Mouse (Mus musculus) ES-Bruce4 (cell line): ENCODE data around the gene Kit. TPM values are rescaled to one million over a fixed set of nuclear protein-coding genes. Genes with fewer than 3 reads are reported as not detected.

Experiments used
- H3K27ac ChIP-seq: 2 replicates; pipeline ENCODE4 v1.5.1; 2012; ENCODE audit warnings: low read length, inconsistent platforms; ENCODE audit not compliant: insufficient read depth
- H3K27me3 ChIP-seq: 2 replicates; pipeline ENCODE4 v1.6.1; 2012; ENCODE audit warnings: mild to moderate bottlenecking, low read length, inconsistent platforms; ENCODE audit not compliant: control insufficient read depth, poor library complexity, insufficient read depth, severe bottlenecking
- H3K36me3 ChIP-seq: 2 replicates; pipeline ENCODE4 v1.6.1; 2012; ENCODE audit warnings: inconsistent platforms, mild to moderate bottlenecking, low read length, moderate library complexity; ENCODE audit not compliant: control insufficient read depth, poor library complexity, insufficient read depth, severe bottlenecking
- H3K4me1 ChIP-seq: one replicate; pipeline ENCODE4 v1.8.1; 2011; ENCODE audit warnings: low read length; ENCODE audit not compliant: control insufficient read depth, insufficient read depth
- H3K4me3 ChIP-seq: 2 replicates; pipeline ENCODE4 v1.5.1; 2011; ENCODE audit warnings: low read depth, mild to moderate bottlenecking, low read length
- H3K9ac ChIP-seq: 2 replicates; pipeline ENCODE4 v1.6.1; 2012; ENCODE audit warnings: low read depth, mild to moderate bottlenecking, inconsistent platforms; ENCODE audit not compliant: poor library complexity, severe bottlenecking
- H3K9me3 ChIP-seq: replicated peaks from 2 replicates; pipeline ENCODE4 v1.6.1; 2012; ENCODE audit warnings: mild to moderate bottlenecking, low read length, inconsistent platforms; ENCODE audit not compliant: control insufficient read depth, poor library complexity, insufficient read depth, severe bottlenecking
- CTCF ChIP-seq: IDR thresholded peaks from one replicate; pipeline ENCODE4 v1.8.1; 2011; ENCODE audit warnings: low read depth, low read length
- EP300 ChIP-seq: IDR thresholded peaks from 2 replicates; pipeline ENCODE4 v1.6.1; 2011; ENCODE audit warnings: low read depth, low read length; ENCODE audit not compliant: insufficient read depth
- POLR2A ChIP-seq: IDR thresholded peaks from one replicate; pipeline ENCODE4 v1.8.1; 2011; ENCODE audit warnings: low read length; ENCODE audit not compliant: insufficient read depth
- polyA plus RNA-seq: library from polyadenylated mRNA; stranded (reverse); fragments of >200 nt; gene quantifications from 2 replicates; pipeline ENCODE4 v1.2.4, GENCODE M21; 2011; ENCODE audit warnings: low read depth; ENCODE audit not compliant: missing spikeins, insufficient read depth, insufficient read length

The Kit gene
- polyA plus RNA-seq, 1 experiment: 36.4 TPM

DNA sequence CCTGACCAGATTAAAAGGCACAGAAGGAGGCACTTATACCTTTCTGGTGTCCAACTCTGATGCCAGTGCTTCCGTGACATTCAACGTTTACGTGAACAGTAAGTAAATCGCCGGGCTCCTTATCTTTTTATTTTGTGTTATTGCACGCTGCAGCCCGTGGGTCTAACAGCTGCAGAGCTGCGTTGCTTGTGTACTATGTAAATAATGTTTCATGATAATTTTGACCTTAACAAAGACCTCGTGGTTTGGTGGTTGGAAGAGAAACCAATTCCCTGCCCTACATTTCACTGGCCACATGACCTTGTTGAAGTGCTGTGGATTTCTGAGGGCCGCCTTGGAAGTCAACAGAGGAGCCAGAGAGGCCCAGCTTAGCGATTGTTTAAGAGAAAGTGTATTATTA, 48.3 kb downstream of the Kit start:
- H3K4me1 ChIP-seq: peaks cover 1% of the 10 kb centered on the region
- H3K27ac ChIP-seq: no peak overlapping the region
- no peak overlapping the region for H3K9ac ChIP-seq
- TF ChIP-seq POLR2A: no peak
- TF ChIP-seq EP300: no peak
- no peak for TF ChIP-seq CTCF
- H3K27me3 ChIP-seq: no peaks in the 10 kb centered on the region
- H3K36me3 ChIP-seq: 0 out of 2 replicates have a peak, but pooled peaks cover 2% of the 10 kb centered on the region
- H3K4me3 ChIP-seq: no peak overlapping the region
- 0 out of 2 replicates have a peak, but pooled peaks cover 3% of the 10 kb centered on the region for H3K9me3 ChIP-seq

DNA sequence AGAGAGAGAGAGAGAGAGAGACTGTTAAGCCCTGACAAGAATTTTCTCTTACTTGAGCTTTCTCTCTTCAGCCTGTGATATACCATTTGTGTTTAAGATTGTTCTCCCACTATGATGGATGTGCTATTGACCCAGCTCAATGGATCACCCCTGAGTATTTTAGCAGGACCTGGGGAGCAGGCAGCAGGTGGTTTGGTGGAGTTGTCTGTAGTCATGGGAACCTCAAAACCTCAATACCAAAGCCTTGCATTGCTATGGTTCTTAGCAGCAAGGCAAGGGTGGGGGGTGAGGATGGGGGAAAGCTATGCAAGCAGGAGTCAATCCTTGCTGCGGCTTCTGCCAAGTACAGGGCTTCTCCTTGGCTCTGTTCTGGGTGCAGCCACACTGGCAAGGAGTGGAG, 48.8 kb downstream of the Kit start:
- 0 out of 2 replicates have a peak, but pooled peaks cover 3% of the 10 kb centered on the region for H3K9me3 ChIP-seq
- peaks cover 1% of the 10 kb centered on the region for H3K4me1 ChIP-seq
- TF ChIP-seq CTCF (no peak), POLR2A (no peak), EP300 (no peak)
- H3K27me3 ChIP-seq: no peaks in the 10 kb centered on the region
- 0 out of 2 replicates have a peak, but pooled peaks cover 2% of the 10 kb centered on the region for H3K36me3 ChIP-seq
- H3K27ac ChIP-seq: no peak overlapping the region
- H3K9ac ChIP-seq: no peak overlapping the region
- no peak overlapping the region for H3K4me3 ChIP-seq

DNA sequence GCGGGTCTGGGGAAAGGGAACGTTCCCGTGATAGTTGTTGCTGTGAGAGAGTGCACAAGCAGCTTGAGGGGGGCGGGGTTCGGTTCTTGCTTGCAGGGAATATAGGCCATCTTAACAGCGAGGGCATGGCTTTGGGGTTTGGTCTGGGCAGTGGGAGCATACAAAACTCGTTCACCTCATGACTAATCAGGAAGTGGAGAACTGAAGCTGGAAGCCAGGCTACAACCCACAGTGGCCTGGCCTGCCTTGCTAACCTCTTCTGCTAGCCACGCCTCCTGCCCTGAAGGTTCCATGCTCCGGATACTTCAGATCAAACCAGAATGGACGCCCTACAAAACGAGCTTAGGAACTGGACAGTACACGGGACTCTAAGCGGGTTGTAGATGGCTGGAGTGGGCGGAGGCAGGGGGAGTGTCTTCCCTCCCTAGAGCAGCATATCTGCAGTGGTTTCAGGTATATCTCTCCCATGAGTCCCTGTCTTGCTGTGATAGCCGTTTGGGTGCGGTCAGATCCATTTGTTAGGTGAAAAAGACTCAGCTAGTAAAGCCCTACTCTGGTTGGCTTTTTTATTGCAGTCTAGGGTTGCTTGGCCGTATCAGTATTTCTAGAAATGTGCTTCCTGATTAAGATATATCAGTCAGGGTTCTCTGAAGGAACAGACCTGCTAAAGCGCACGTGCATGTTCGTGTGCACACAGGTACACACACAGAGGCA, 49.4 kb downstream of the Kit start:
- no peak overlapping the region for H3K27ac ChIP-seq
- H3K9me3 ChIP-seq: 0 out of 2 replicates have a peak, but pooled peaks cover 3% of the 10 kb centered on the region
- peak overlapping the region; percentile 13; the same call in 1 of the 2 replicates for H3K4me3 ChIP-seq
- no peak overlapping the region for H3K9ac ChIP-seq
- 0 out of 2 replicates have a peak, but pooled peaks cover 2% of the 10 kb centered on the region for H3K36me3 ChIP-seq
- TF ChIP-seq CTCF (no peak), POLR2A (no peak), EP300 (no peak)
- no peaks in the 10 kb centered on the region for H3K27me3 ChIP-seq
- H3K4me1 ChIP-seq: peaks cover 1% of the 10 kb centered on the region

DNA sequence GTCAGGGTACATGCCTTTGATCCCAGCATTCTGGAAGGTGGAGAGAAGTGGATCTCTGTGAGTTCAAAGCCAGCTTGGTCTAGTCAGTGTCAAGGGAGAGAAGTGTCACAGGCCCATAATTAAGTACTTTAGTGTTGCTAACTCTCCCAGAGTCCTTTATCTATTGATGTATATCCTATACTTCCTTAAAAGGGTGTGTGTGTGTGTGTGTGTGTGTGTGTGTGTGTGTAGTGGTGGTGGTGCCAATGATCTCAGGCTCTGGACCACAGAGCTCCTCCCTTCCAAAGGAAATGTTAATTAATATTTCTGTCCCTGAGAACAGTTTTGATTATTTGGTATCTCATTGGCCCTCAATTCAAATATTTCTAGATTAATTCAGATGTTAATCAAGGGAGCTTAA, 50.3 kb downstream of the Kit start:
- H3K27me3 ChIP-seq: no peaks in the 10 kb centered on the region
- no peak overlapping the region for H3K4me3 ChIP-seq
- H3K4me1 ChIP-seq: peaks cover 1% of the 10 kb centered on the region
- H3K9ac ChIP-seq: no peak overlapping the region
- 0 out of 2 replicates have a peak, but pooled peaks cover 2% of the 10 kb centered on the region for H3K36me3 ChIP-seq
- 0 out of 2 replicates have a peak, but pooled peaks cover 3% of the 10 kb centered on the region for H3K9me3 ChIP-seq
- no peak for TF ChIP-seq EP300
- no peak for TF ChIP-seq POLR2A
- TF ChIP-seq CTCF: no peak
- no peak overlapping the region for H3K27ac ChIP-seq

DNA sequence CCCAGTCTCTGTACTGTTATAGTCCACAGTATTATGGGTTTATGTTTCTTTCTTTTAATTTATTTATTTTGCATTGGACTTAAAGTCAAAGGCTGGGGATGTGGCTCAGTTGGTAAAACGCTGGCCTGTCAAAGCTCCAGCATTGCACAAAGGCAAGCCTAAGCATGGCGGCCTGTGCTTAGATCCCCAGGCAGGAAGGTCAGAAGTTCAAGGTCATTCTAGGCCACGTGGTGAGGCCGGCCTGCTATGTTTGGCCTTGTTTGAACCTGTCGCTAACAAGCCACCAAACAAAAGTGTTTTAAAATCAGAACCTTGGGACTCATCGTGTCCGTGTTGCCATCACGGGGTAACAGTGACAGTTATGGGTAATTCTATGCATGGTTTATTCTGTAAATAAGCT, 51.6 kb downstream of the Kit start:
- H3K36me3 ChIP-seq: no peaks in the 10 kb centered on the region
- H3K27ac ChIP-seq: peak overlapping the region; percentile 73; the same call in 1 of the 2 replicates
- 0 out of 2 replicates have a peak, but pooled peaks cover 3% of the 10 kb centered on the region for H3K9me3 ChIP-seq

DNA sequence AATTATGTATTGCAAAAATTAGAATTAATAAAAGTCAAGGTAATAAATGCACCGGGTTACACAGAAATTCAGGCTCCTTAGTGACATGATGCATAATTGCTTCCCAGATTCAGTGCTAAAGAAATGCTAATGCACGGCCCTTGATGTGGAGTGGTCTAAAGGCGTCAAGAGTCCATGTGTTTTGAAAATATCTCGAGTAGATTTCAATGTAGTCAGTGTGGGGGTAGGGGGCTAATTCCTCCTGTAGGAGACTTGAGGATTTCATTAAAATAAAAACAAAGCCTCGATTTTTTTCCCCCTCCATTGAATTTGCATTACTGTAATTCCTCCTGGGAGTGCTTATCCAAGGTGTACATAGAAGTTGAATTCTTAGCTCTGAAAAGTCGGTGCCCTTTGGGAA, 52.0 kb downstream of the Kit start:
- TF ChIP-seq CTCF (no peak), EP300 (no peak), POLR2A (no peak)
- Histone ChIP-seq H3K27me3 (no peaks in the 10 kb centered on the region), H3K9me3 (0 out of 2 replicates have a peak, but pooled peaks cover 3% of the 10 kb centered on the region), H3K36me3 (no peaks in the 10 kb centered on the region), H3K9ac (no peak overlapping the region), H3K4me1 (peaks cover 1% of the 10 kb centered on the region), H3K27ac (no peak overlapping the region), H3K4me3 (no peak overlapping the region)

More for the DNA sequence above, 51.6 kb downstream of the Kit start:
- no peaks in the 10 kb centered on the region for H3K27me3 ChIP-seq
- no peak for TF ChIP-seq CTCF
- peak; percentile 91 for TF ChIP-seq EP300
- H3K4me1 ChIP-seq: peaks cover 1% of the 10 kb centered on the region
- no peak overlapping the region for H3K4me3 ChIP-seq
- no peak overlapping the region for H3K9ac ChIP-seq
